Mouse (Mus musculus) frontal cortex, postnatal 36 days (tissue): Measurements from ENCODE around the gene Snx29.

Experiments
- DNase-seq, 2 experiments: peaks; one replicate each; pipeline ENCODE4 v3.0.0; 2022; ENCODE audit warnings: low spot score in 2 of 2

Snx29 gene

GRCm38 (mm10) chr16:11589782-11590695 is 267.3 kb downstream of the Snx29 start:
- no peak for DNase-seq

DNA sequence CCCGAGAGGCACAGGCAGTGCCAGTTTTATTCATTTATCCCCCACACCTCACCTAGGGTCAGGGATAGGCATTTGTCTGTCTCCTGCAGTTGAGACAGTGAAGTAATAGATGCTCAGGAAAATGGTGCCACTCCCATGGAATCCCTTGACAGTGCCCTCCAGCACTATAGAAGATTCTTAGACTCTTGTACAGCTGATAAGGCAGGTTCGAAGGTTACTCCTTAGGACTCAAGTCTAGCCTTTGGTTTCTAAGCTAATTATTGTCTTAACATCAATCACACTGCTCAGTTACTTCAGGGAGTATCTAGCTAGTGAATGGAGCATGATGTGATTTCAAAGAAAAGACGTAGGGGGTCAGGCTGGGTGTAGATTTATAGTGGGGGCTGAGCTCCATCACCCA is 273.9 kb downstream of the Snx29 start:
- DNase-seq, result no peak

DNA sequence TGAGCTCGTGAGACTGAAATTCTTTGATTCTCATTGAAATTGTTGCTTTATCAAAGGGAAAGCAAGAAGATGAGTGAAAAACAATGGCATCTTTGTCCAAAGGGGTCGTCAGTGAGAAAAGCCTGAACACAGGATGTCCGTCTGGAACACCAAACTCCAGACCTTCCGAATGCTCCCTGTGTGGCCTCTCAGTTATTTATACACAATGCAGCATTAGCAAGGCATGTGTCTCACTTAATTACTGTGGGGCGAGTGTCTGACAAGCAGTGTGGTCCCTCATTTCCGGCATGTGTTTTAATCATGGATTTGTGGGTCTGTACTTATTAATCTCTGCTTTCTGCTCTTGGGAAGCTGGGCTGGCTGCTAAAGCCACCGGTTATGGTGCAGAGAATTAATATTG is 275.1 kb downstream of the Snx29 start:
- DNase-seq, result no peak

GRCm38 (mm10) chr16:11599523-11599922 is 276.8 kb downstream of the Snx29 start:
- DNase-seq, result no peak

- DNase-seq, result no peak
These were observed 278.8 kb downstream of the Snx29 start for GRCm38 (mm10) chr16:11601336-11602082.

DNA sequence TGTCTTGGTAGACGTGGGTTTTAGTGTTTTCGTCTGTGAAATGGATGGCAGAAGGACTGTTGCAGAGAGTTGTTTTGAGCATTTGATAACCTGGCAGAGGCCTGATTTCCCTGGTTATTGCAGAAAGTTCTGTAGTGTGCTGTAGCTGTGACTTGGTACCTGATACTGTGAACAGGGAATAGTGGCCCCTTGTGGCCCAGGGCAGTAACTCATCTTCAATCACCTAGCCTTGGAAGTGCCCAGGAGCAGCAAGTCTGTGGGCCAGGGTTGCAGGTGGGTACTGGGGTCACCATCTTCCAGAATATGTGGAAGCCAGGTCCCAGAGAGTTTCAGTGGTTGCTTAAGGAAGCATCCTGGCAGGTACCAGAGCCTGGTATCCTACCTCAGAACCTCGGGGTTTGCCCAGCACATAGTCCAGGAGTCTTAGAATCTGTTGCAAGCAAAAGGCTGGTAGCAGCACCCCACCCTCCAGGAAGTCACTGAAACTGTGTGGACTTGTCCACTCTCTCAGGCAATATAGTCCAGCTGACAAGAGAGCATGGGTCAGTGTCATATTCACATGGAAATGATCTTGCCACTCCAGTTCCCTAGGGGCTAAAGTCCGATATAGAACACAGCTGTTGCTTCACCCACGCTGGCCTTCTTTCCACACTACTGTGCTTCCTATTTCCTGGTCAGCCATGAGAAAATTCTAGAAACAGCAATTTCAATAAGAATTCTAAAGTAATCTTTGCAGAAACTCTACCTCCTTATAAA is 281.1 kb downstream of the Snx29 start:
- no peak for DNase-seq

DNA sequence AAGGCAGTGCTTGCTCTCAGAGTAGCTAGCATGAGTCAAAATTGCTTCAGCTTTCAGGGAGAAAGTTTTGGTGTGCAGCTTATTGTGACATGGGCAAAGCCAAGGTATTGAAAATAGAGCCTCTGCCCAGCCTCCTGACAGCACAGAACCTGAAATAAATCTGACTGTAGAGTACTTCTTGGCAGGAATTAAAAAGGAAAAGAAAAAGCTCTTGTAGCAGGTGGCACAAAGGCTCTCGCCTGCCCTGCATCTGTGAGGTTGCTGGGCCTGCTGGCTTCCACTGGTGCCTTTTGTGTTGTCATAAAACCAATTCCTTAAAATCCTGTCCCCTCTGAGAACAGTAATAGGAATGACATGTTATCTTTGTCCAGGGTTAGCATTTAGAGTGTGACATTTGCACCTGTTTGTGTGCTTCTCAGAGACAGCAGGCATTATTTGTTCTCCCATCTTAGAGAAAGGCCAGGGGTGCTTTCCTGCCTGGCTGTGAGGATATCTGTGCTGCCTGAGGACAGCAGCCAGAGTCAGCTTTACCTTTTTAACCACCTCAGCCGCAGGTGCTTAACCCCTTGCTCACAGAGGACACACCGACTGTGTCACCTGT is 289.9 kb downstream of the Snx29 start:
- DNase-seq, result peak in 1 of 2 experiments; percentile 31

DNA sequence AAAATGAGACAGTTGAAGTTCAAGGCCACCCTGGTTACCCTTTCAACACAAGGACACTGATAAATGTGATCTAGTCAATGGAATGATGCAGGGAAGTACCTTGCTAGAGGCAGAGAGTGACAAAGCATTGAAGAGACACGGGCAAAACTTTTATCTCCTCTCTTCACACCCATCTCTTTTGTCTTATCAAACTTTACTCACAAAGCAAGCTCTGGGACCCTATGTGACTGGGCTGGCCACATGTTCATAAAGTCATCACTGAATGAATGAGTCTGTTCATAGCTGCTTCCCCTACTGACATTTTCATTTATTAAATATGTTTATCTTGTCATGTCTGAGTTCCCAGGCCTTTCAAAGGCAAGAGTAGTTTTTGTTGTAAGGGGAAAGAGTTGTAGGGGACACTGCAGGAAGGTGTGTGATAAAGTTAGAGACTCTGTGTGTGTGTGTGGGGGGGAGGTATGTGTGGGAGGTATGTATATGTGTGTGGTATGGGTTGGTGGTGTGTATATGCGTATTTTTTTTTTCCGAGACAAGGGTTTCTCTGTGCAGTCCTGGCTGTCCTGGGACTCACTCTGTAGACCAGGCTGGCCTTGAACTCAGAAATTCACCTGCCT is 291.8 kb downstream of the Snx29 start:
- DNase-seq, result no peak

DNA sequence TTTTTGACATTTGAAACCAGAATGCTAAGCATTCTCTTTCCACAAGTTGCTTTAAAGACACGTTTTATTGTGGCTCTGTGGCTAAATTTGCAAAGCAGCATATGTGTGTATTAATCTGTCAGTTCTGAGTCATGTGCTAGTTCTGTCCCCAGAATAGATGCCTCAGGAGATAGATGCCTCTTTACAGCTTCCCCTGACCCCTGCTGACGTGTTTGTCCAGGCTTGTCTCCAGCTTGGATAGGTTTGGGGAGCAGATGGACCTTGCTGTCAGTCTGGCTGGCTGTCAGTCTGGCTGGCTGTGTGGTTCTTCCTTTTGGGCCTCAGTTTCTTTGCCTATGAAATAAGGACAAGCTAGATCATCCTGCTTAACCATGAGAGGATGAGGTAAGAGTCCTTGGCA is 292.9 kb downstream of the Snx29 start:
- DNase-seq, result peak in 1 of 2 experiments; percentile 62

- DNase-seq, result no peak
These were observed 297.2 kb downstream of the Snx29 start for GRCm38 (mm10) chr16:11619951-11620350.

DNA sequence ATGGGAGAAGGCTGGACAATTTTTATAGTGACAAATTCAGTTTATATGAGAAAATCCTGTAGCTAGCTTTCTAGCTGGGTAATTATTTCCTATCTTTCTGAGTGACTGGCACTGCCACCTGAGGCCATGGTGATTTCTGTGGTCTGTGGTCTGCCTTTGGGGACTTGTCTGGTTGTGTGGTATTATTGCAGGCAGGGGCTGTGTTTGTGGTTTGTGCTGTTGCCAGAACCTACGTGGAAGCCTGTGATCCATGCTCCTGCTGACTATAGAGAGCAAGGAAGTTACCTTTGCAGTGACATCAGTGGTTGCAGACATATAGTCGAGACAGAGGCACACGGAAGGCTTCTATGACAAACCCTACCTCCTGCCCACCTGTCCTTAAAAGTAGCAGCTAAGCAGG is 298.3 kb downstream of the Snx29 start:
- no peak for DNase-seq

DNA sequence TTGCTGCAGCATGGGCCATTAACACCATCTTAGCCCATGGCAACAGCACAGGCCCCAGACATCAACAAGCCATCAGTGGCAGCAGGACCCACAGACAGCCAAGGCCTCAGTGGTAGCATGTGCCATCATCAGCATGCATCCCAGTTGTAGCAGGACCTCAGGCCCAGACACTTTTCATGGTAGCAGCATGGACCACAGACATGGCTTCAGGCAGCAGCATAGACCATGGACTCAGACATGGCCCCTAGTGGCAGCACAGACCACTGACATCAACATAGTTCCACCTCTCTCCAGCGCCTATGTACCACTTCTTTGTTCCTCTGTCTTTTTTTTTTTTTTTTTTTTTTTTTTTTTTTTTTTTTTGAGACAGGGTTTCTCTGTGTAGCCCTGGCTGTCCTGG is 299.0 kb downstream of the Snx29 start:
- no peak for DNase-seq

- DNase-seq, result no peak
These were observed 300.3 kb downstream of the Snx29 start for GRCm38 (mm10) chr16:11623032-11623431.

DNA sequence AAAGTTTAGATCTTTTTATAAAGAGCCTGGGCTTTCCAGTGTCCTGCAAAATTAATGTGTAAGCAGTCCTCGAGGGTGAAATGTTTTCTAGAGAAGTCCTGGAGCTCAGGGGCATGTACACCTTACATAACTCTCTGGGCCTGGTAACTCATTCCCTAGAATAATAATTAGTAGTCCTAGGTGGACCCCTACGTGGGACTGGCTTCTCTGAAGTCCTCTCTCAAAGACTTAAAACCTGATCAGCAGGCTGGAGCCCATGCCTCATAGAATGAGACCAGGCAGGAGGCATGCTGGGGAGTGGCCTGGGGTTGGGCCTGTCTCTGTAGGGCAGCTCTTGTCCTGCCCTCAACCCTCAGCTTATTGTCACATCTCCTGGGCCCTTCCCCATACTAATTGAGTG is 301.4 kb downstream of the Snx29 start:
- no peak for DNase-seq

DNA sequence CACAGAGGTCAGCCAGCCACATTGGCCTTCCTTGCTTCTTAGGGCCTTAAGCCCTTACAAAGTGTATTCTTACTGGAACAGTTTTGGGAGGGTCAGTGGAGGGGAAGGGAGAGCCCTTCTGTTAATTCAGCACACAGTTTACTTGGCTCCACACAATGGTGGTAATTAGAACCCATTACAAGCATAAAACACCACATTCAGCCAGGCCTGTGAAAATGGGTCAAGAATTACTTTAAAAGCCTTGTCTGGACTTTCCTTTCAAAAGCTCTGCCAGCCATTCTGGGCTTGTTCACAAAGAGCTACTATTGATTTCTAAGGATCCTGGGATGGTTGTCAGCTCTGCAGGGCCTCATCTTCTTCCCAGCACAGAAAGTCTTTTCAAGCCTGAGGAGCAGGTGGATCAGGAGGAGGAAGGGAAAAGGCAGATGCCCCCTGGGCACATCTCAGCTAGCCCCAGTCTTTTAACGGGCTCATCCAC is 303.3 kb downstream of the Snx29 start:
- DNase-seq, result no peak

- no peak for DNase-seq
These were observed 303.9 kb downstream of the Snx29 start for GRCm38 (mm10) chr16:11626616-11627015.

- DNase-seq, result no peak
These were observed 305.3 kb downstream of the Snx29 start for GRCm38 (mm10) chr16:11627866-11628638.

GRCm38 (mm10) chr16:11629704-11630103 is 307.0 kb downstream of the Snx29 start:
- DNase-seq, result no peak

DNA sequence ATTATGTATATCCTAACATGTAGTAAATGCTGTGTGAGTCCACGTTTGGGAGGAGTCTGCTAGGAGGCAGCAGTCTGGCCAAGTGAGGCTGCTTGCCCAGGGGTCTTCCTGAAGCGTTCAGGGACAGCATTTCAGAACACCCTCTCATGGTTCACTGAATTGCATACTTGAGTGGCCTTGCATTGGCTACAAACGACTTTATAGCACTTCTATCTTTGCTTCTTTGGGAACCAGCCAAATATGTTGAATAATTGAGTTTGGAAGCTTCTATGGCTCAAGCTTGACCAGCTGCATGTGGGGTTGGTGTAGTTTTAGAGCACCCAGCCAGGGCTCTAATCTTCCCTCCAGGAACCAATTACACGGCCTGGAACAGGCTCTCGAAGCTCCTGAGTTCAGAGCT is 307.8 kb downstream of the Snx29 start:
- DNase-seq, result no peak

GRCm38 (mm10) chr16:11632205-11632747 is 309.6 kb downstream of the Snx29 start:
- DNase-seq, result no peak
